Mouse (Mus musculus) layer of hippocampus, adult 18-20 months (tissue): Measurements from ENCODE around the gene Coro2a. TPM values are rescaled to one million over a fixed set of nuclear protein-coding genes. Genes with fewer than 3 reads are reported as not detected.
"Not testable (repeated sequence)": the region's sequence is repeated elsewhere in the genome, so short reads cannot be mapped to it uniquely, and the experiment has no call there.

Experiments used
- DNase-seq, 2 experiments: peaks; one replicate each; pipeline ENCODE4 v3.0.0; 2022; ENCODE audit warnings: low spot score in 2 of 2
- long read RNA-seq: library from polyadenylated mRNA; stranded (forward); transcript quantifications from one replicate; pipeline ENCODE4 v2.0.0, GENCODE M21; 2021
- total RNA-seq, 2 experiments: library from RNA; stranded (reverse); gene quantifications; 2 replicates each; pipeline ENCODE4 v1.2.3; 2021

Coro2a gene
- total RNA-seq: 10 to 100 TPM; 14.9 to 16.3 TPM
- long read RNA-seq, full-length matches to known transcripts: 12 of 16 reads
- long read RNA-seq, partial matches to known transcripts: 2 of 16 reads
- long read RNA-seq, other reads (novel, unspliced or antisense): 2 of 16 reads

DNA sequence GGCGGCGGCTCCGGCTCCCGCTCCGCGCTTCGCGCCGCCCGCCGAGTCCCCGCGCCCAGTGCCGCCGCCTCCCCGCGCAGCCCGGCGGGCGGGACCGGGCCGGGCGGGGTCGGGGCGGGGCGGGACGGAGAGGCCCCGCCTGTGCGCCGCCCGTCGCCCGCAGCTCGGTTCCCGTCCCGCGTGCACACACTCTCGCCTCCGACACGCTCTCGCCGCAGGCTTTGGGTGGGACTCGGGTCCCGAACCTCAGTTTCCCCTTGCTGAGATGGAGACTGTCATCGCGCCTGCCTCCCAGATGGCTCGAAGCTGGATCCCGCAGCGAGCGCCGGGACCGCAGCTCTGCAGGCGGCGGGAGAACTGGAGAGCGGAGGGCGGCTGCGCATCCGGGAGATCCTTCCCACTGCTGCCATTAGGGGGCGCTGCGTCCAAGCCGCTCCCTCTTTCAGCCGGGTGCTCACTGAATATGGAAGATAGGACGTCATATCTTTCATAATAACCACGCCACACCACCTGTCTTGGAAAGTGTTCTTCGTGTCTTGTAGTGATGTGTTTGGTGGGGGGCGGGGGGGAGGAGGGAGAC lies at the start of gene Coro2a:
TSS of gene Coro2a (minus strand) at position 359 of the 580 bp plus-strand sequence.
- DNase-seq: peak; percentile 87 to 94

DNA sequence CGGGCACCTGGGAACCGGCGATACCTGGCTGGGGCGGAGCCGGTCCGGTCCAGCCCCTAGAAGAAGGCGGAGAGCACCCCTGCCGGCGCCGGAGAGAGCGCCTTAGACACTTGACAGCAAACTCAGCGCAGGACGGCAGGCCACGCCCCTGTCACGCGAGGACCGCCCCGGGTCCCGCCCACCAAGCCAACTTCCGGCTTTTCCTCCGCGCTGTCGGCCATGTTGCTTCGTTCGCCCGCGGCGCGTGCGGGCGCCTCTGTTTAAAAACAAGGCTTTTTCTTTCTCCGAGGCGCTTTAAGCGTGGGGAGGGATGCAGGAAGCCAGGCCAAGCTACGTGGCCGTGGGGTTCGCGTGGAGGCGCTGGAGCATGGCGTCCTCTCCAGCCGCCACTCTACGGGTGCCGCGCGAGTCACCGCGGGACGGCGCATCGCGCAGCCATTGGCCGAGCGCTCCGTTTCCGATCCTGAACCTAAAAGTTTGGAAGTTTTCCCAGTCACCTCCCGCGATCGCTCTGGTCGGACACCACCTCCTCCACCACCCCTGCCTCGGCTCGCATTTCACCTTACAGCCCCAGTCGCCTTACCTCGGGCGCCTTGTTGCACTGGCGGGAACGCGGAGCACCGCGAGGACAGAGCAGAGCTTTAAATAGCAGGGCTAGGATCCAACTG lies 48.2 kb upstream of the Coro2a start, which contains the start of gene Tbc1d2:
TSS of gene Tbc1d2 (minus strand) at position 124 of the 668 bp plus-strand sequence.
- DNase-seq: peak; percentile 90 to 96

DNA sequence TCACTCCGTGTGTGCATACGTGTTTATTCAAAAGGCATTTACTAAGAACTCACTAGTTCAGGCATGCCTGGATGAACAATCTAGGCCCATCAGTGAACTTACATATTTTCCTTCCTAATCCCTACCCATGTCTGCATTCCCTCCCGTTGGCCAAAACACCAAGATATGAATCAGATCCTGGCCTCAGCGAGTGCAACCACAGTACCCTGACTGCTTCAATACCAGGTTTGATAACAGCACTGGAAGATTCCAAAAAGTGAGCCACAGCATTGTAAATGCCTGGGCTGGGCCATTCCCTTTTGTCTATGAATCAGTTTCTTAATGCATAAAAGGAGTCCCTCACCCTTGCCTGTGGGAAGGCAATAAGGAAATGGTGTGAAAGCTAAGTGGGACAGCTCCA lies 47.2 kb upstream of the Coro2a start:
- DNase-seq: no peak

DNA sequence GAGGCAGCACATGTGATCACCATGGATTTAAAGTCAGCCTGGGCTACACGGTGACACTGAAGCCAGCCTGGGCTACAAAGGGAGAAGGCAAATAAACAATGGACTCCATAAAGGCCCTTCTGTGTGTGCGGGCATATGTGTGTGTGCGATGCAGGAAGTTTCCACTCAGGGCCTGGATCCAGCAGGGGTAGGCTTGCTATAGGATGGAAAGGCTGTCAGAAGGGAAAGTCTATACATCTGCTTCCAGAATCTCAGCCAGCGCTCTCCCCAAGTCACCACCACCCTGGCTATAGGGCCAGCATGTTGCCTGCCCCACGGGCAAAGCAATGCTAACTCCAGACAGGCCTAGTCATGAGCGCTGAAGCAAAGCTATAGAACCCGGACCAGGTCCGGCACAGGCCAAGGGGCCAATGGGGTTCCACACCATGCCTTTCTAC lies 41.7 kb upstream of the Coro2a start:
- no peak for DNase-seq

DNA sequence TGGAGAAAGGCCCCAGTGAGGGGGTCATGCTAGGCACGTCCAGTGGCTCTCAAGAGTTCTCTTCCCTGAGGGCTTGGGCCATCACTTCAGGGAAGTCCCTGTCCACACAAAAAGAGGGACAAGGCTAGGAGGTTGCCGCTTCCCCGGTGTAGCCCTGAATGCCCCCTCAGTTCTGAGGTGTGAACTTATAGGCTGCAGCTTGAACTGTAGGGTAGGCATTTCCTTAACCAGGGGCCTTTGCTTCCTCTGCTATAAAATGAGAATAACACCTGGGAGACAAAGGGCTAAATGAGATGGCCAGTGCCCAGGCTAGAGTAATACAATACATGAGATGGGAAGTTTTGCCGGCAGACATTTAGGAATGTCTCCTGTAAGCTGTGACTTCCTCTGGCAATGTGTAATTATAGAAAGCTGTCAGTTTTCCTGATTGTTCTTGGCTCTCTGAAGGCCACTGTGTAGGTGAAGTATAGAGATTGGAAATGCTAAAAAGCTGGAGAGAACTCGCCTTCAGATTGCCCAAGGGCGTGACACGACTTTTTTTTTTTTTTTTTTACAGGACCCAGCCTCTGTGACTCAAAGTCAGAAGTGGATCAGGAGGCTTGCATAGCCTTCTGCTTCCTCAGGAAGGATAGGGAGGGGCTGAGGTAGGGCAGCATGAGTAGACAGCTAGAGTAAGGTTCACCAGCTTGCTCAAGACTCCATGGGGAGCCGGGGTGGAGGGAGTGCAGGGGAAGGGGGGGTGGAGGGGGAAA lies 41.1 kb upstream of the Coro2a start:
- DNase-seq: no peak

DNA sequence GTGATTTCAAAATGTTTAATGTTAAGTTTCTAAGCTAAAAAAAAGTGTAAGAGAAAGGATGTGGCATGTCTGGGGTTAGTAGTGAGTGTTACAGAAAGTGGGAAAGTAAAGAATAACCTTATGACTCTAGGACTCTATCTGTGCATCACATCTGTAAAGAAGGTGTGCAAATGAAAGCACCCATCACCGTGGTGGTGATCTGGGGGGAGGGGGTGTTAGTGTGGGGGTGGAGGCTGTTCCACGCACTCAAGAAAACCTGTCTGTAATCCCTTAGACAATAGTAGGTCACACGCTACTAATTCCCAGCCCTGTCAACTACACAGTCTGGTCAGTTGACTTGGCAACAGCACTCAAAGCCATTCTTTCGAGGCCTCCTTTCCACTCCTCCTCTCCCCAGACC lies 39.3 kb upstream of the Coro2a start:
- DNase-seq: no peak

DNA sequence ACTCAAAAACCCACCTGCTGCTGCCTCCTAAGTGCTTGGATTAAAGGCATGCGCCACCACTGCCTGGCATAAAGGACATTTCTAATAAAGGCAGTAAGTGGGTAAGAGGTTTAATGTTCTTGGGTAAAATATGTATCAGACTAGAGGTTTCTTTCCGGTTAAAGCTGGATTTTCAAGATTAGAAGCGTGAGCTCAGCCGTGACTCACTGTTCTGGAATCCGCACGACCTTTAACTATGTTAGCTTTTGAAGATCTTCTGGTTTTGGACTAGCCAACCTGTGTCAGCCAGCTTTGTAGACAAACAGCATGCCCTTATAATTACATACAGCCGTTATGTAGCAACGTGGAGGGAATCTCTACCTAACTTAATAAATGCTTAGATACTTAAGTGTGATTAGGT lies 37.9 kb upstream of the Coro2a start:
- no peak for DNase-seq

DNA sequence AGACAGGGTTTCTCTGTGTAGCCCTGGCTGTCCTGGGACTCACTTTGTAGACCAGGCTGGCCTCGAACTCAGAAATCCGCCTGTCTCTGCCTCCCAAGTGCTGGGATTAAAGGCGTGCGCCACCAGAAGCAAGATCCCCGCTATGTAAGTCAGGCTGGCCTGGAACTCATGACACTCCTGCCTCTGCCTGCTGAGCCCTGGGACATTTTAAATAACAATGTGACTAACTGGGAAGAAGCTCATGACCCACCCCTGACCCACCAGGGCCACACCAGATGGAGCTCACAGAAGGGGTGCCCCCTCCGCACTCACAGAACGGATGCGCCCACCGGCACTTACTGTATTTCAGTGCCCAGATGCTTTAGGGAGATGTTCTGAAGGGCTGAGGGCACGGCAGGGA lies 35.2 kb upstream of the Coro2a start:
- DNase-seq: not testable (repeated sequence)

DNA sequence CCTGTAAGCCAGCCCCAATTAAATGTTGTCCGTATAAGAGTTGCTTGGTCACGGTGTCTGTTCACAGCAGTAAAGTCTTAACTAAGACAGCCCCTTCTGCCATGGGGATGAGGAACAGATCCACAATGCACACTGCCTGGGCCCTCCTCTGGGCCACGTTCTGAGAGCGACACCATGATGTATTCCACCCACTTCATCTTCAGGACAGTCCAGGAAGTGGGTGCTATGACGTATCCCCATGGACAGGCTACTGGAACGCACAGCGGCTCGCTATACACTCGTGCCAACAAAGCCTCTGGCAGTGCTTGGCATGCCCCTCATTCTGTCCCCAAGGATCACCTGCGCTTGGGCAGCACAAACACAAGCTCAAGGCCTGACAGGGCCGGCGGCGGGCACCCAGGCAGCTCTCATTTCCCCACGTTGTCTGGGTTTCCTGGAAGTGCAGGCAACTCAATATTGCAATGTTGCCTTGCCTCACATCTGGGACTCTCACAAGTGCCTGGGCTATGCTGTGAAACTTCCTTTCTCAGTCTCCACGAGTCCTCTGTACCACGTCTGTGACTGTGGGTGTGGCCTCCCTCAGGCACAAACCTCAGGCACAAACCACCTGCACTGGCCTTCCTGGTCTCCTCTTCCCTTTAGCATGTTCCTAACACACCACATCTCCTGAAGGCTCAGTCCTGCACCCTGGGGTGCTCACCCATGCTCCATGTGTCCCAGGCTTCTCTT lies 33.9 kb upstream of the Coro2a start:
- no peak for DNase-seq

DNA sequence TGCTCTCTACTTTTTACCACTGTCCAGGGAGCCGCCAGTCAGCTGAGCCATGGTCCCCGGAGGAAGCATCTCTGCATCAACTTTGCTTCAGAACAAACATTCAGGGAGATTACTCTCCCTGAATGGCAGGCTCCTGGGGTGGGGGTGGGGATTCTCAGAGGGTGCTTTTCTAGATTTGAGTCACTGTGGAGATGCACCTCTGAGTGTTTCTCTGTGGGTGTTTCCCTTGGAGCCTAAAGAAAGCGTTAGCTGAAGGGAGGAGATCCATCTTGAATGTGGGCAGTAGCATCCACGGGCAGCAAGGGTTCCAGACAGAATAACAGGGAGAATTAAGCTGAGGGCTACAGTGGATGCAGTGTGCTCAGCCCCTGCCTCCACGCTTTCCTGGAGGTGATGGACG lies 32.9 kb upstream of the Coro2a start:
- no peak for DNase-seq

DNA sequence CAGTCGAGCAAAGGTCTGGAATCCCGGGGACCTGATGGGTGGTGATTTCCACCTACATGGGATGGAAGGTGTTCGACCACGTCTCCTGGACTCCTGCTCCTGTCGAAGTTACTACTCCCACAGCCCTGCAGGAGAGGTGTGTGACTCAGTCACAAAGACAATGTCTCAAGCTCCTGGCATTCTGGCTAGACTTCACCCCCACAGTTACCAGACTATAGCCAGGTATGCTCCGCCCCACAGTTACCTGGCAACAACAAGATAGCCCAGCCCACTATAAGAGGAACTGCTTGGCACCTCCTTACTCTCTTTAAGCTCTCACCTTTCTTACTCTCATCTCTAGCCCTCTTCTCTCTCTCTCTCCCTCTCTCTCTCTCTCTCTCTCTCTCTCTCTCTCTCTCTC lies 31.6 kb upstream of the Coro2a start:
- not testable (repeated sequence) for DNase-seq

DNA sequence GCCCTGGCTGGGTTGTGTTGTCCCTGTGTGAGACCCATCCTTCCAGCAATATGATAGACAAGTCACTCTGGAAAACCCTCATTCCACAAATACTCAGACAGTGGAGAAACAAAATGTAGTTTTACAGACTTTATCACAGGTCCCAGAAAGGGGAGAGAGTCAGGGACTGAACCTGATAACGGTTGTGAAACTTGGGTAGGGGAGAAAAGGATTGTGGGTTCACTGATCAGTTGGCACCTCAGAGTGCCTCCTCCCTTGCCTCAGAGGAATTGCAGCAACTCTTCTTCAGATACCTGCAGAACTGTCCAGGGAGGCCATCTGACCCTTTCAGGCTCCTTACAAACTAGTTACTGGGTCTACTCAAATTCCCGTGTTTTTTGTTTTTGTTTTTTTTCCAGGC lies 30.5 kb upstream of the Coro2a start:
- no peak for DNase-seq

DNA sequence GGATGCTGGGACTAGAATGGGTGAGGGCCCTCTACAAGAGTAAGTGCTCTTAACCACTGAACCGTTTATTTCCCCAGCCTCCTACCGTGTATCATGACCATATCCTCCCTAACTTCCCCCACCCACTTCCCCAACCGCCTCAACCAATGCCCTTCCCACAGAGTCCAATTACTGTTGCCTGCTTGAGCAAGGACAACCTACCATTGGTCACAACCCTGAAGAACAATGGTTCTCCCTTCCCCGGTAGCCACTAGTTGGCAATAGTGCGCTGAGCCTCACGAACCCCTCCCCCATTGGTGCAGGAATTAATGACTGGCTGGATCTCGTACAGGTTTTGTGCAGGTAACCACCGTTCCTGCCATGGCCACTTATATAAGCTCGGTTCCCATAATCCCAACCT lies 28.4 kb upstream of the Coro2a start:
- no peak for DNase-seq

DNA sequence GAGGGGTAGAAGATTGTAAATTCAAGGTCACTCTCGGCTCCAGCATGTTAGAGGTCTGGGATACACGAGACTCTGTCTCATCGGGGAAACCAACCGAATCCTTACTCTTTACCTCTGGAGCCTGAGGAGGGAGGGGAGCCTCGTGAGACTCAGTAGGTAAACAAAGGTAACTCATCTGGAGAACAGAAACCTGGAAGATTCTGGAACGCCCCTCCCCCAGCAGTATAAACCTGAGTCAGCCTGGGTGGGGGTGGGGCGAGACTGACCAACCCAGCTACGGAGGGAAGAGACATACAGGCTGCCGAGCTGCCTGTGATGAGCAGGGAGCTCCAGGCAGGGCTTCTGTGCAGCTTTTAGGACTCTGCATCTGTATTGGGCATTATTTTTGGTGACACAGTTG lies 26.9 kb upstream of the Coro2a start:
- no peak for DNase-seq

DNA sequence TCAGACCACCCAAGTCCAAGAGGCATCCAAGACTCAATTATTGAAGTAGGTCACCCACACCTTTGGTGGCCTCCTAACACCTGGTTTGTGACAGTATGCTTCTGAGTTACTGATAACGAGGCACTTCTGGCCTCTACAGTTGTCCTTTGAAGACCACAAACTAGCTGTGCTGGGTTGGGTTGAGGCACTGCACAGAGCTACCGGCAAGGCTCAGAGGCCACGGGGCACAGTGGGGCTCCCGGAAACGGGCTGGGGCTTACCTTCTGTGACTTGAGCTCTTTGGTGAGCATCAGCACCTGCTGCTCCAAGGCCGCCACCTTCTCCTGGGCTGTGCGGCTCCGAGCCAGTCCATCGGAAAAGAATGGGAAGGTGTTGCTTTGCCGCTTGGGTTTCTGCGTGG lies 26.1 kb upstream of the Coro2a start:
- DNase-seq: no peak

DNA sequence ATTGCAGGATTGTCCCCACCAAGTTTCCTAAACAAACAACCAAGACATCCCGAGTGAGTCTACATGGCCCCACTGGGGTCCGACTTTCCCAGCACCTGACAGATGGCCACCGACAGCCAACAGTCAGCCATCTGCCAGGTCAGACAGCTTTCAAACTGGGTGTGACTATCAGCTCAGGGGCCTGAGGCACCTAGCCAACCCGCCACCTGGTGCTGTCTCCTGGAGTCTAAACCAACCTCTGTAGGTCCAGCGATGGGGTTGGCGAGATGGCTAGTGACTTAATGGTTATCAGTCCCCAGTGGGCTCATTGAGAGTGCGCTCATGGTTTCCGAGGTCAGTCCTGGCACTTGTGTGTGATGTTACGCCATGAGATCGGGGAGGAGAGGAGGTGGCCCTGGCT lies 23.1 kb upstream of the Coro2a start:
- DNase-seq: no peak

DNA sequence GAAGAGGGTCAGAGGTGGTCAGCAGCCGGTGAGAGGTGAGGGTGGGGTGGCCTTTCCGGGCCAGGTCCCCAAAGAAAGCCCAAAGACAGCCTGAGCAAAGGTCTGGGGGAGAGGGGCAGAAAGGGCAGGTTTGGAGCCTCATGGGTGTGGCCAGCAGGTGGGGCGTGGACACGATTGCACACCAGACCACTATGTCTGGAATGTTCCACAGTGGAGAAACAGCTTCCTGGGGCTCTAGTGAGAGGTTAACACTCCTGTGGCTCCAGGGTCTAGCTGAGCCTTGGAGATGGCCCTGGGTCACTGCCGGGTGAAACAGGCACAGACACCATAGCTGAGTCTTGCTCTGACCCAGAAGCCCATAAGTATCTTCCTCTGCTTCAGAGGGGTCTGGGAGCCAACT lies 21.0 kb upstream of the Coro2a start:
- no peak for DNase-seq

DNA sequence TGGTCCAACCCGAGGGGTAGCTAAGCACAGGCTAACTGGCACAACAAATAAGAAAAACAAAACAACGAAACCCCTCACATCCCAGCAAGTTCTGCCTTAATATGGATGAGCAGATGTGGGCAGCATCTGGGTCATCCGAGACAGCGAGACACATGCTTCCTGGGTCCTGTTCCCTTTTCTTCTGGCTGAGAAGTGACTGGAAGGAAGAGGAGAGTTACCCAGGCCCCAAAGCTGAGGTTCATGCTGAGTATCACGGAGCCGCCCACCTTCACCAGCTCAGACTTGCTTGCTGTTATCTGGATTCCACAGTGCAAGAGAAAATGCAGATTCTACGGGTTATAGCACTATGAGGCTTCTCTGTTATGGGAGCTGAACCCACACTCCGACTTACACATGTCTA lies 18.9 kb upstream of the Coro2a start:
- DNase-seq: no peak

DNA sequence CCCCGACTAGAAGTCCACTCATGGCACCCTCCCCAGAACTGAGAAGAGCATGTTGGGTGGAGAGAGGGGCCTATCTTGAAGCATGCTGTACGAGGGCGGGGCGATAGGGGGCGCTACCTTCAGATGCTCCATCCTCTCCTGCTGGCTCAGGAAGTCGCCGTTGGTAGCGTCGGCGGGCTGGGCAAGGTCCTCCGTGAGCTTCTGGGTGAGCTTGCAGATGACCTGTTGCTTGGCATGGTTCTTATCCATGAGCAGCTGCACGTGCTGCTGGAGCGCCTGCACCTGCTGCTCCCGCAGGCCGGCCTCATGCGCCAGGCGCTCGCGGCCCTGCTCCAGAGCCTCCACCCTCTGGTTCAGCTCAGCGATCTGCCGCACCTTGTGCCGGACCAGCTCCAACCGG lies 18.3 kb upstream of the Coro2a start:
- no peak for DNase-seq

DNA sequence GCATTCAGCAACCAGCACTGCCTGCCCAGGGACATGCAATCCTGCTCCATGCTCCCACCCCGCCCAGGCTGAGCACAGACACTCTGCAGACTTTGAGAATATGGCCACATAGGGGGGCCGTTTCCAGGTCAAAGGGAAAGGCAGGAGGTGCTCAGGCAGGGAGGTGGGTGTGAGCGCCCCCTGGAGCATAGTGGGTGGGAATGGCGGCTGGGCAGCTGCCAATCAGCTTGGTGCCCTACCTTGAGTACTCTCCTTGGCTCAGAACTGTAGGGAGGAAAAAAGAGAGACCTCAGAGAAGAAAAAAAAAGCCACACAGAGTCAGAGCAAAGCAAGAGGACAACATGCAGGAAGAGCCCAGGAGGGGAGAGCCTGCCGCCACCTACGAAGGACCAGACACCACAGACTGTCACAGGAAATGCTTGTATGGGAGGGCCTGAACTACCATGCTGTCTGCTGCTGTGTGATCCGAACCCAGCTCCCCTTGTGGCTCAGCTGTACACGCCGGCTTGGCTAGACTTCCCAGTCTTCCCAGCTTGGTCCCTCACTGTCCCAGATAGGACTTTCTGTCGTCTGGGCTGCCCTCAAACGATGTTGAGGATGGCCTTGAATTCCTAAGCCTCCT lies 16.3 kb upstream of the Coro2a start:
- no peak for DNase-seq

DNA sequence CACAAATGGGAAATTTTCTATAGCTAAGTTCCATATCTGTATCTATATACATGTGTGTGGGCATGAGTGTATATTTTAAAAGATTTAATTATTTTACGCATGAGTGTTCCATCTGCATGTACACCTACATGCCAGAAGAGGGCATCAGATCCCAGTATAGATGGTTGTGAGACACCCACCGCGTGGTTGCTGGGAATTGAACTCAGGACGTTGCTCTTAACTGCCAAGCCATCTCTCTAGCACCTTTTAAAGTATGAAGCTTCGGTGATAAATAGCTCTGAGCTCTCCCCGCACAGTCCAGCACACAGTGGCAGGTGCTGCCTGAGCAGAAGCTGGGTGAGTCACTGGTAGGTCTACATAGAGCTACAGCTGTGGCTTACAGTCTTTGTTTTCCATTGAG lies 15.4 kb upstream of the Coro2a start:
- no peak for DNase-seq
